Mouse (Mus musculus): Measurements from ENCODE around the gene Zfx.

Zfx gene

GRCm38 (mm10) chrX:94061246-94061645, 62.3 kb downstream of the Zfx start:
- peak in 1 of 2 experiments; percentile 5 for DNase-seq (ENCODE audit: low spot score in 2 of 2)

GRCm38 (mm10) chrX:94060751-94061150, 62.8 kb downstream of the Zfx start:
- DNase-seq (ENCODE audit: low spot score in 2 of 2) = no peak

GRCm38 (mm10) chrX:94058748-94059147, 64.8 kb downstream of the Zfx start:
- DNase-seq (ENCODE audit: low spot score in 2 of 2) = no peak

GRCm38 (mm10) chrX:94049048-94049447, 74.5 kb downstream of the Zfx start:
- DNase-seq (ENCODE audit: low spot score in 2 of 2) = no peak

- peak in 1 of 2 experiments; percentile 28 for DNase-seq (ENCODE audit: low spot score in 2 of 2)
These were observed 75.5 kb downstream of the Zfx start for GRCm38 (mm10) chrX:94048048-94048447.

- DNase-seq (ENCODE audit: low spot score in 2 of 2) = no peak
These were observed 76.1 kb downstream of the Zfx start for GRCm38 (mm10) chrX:94047381-94047780.

GRCm38 (mm10) chrX:94032937-94033336, 90.6 kb downstream of the Zfx start:
- peak; percentile 16 to 31 for DNase-seq (ENCODE audit: low spot score in 2 of 2)

- no peak for DNase-seq (ENCODE audit: low spot score in 2 of 2)
These were observed 93.4 kb downstream of the Zfx start for GRCm38 (mm10) chrX:94030081-94030480.

Measured in urinary bladder, postnatal 36 days (tissue).